Mouse (Mus musculus): Measurements from ENCODE around the gene Cpxm1. TPM values are rescaled to one million over a fixed set of nuclear protein-coding genes. Genes with fewer than 3 reads are reported as not detected.

The Cpxm1 gene
- total RNA-seq (2023) = under 1 TPM; 0.40 to 0.96 TPM

GRCm38 (mm10) chr2:130397186-130397985 is at the start of gene Cpxm1:
Gene Cpxm1 (minus strand): TSS chr2:130397574.

GRCm38 (mm10) chr2:130424126-130424853 is 26.9 kb upstream of the Cpxm1 start, which contains the start of the genes Vps16 and Pced1a:
Gene Vps16 (plus strand): TSS chr2:130424339.
Gene Pced1a (minus strand): TSS chr2:130424701.

GRCm38 (mm10) chr2:130406178-130406577 is 8.8 kb upstream of the Cpxm1 start, which contains the start of gene Tmem239:
Gene Tmem239 (plus strand): TSS chr2:130406478.

GRCm38 (mm10) chr2:130404939-130405338 is 7.6 kb upstream of the Cpxm1 start, which contains the start of the genes Gm28372 and 1700020A23Rik:
Gene Gm28372 (plus strand): TSS chr2:130405239.
Gene 1700020A23Rik (plus strand): TSS chr2:130405259.

Other genes with a start within 250 kb of the Cpxm1 start
- gene Snrpb, start 218.2 kb downstream of the Cpxm1 start, total RNA-seq (2023) = 100 to 1,000 TPM; 152 to 163 TPM
- gene Tmc2, start 202.4 kb downstream of the Cpxm1 start, total RNA-seq (2023) = not detected
- gene Nop56, start 123.1 kb downstream of the Cpxm1 start, total RNA-seq (2023) = 100 to 1,000 TPM in 1 of 2 experiments, 10 to 100 TPM in 1; 91.1 to 110 TPM
- 10 to 100 TPM; 56.2 to 62.2 TPM for gene Idh3b, start 113.0 kb downstream of the Cpxm1 start, total RNA-seq (2023)
- not detected for gene Ebf4, start 102.4 kb downstream of the Cpxm1 start, total RNA-seq (2023)
- gene Gm28372, start 7.7 kb upstream of the Cpxm1 start, total RNA-seq (2023) = not detected
- gene 1700020A23Rik, start 7.7 kb upstream of the Cpxm1 start, total RNA-seq (2023) = not detected
- not detected for gene Tmem239, start 8.9 kb upstream of the Cpxm1 start, total RNA-seq (2023)
- gene Vps16, start 26.8 kb upstream of the Cpxm1 start, total RNA-seq (2023) = 10 to 100 TPM; 59.3 to 68.0 TPM
- gene Pced1a, start 27.1 kb upstream of the Cpxm1 start, total RNA-seq (2023) = 10 to 100 TPM; 11.6 to 13.3 TPM
- gene Ptpra, start 52.7 kb upstream of the Cpxm1 start, total RNA-seq (2023) = 10 to 100 TPM; 70.2 to 88.9 TPM
- gene Mrps26, start 166.2 kb upstream of the Cpxm1 start, total RNA-seq (2023) = 10 to 100 TPM; 26.7 to 31.5 TPM
- not detected for gene Oxt, start 178.6 kb upstream of the Cpxm1 start, total RNA-seq (2023)
- not detected for gene Avp, start 185.0 kb upstream of the Cpxm1 start, total RNA-seq (2023)
- gene Fastkd5, start 232.5 kb upstream of the Cpxm1 start, total RNA-seq (2023) = 1 to 10 TPM; 4.3 to 5.1 TPM
- 1 to 10 TPM; 2.6 to 3.6 TPM for gene Ubox5, start 232.5 kb upstream of the Cpxm1 start, total RNA-seq (2023)
- gene Lzts3, start 245.2 kb upstream of the Cpxm1 start, total RNA-seq (2023) = 1 to 10 TPM in 1 of 2 experiments, under 1 TPM in 1; 0.99 to 1.1 TPM

All from neutrophil, adult 83 days (primary cell).